Mouse (Mus musculus) ES-Bruce4 (cell line): ENCODE measurements at regions not wholly inside any gene's neighbourhood (a gene's known extent, or its start where the extent isn't known, plus 50 kb on each side); places are given as distances from the start of the nearest gene placed in this dataset.

Experiments used
- CTCF ChIP-seq: IDR thresholded peaks from one replicate; pipeline ENCODE4 v1.8.1; 2011; ENCODE audit warnings: low read depth, low read length
- EP300 ChIP-seq: IDR thresholded peaks from 2 replicates; pipeline ENCODE4 v1.6.1; 2011; ENCODE audit warnings: low read depth, low read length; ENCODE audit not compliant: insufficient read depth
- POLR2A ChIP-seq: IDR thresholded peaks from one replicate; pipeline ENCODE4 v1.8.1; 2011; ENCODE audit warnings: low read length; ENCODE audit not compliant: insufficient read depth

- TF ChIP-seq EP300 (no peak), CTCF (no peak), POLR2A (no peak)
These were observed 69.8 kb upstream of the Tbl1xr1 start for GRCm38 (mm10) chr3:22006651-22007050.
